Mouse (Mus musculus) heart, embryonic 12.5 days (tissue): ENCODE results near the gene Tmem117. TPM values are rescaled to one million over a fixed set of nuclear protein-coding genes. Genes with fewer than 3 reads are reported as not detected.
A peak's percentile ranks its signal among the peaks of the same experiment; 100 is the strongest.

ENCODE experiments used
- ATAC-seq: fragments of 200-750 bp; cut with Nextera tagmentation; 2 replicates; pipeline ENCODE4 v1.8.0; 2017; ENCODE audit warnings: moderate TSS enrichment, moderate library complexity; ENCODE audit not compliant: insufficient number of reproducible peaks, low FRiP score
- H3K27ac ChIP-seq: fragments of 300-500 bp; sonication (generic); 2 replicates; pipeline ENCODE4 v1.5.1; 2016; ENCODE audit warnings: mild to moderate bottlenecking, moderate library complexity; ENCODE audit not compliant: poor library complexity, severe bottlenecking
- H3K27me3 ChIP-seq: fragments of 300-500 bp; sonication (generic); replicated peaks from 2 replicates; pipeline ENCODE4 v1.6.1; 2016; ENCODE audit warnings: mild to moderate bottlenecking, moderate library complexity
- H3K36me3 ChIP-seq: fragments of 300-500 bp; sonication (generic); 2 replicates; pipeline ENCODE4 v1.6.1; 2016; ENCODE audit warnings: mild to moderate bottlenecking, moderate library complexity
- H3K4me1 ChIP-seq: fragments of 300-500 bp; sonication (generic); replicated peaks from 2 replicates; pipeline ENCODE4 v1.6.1; 2016; ENCODE audit warnings: mild to moderate bottlenecking
- H3K4me2 ChIP-seq: fragments of 300-500 bp; sonication (generic); 2 replicates; pipeline ENCODE4 v1.6.1; 2016; ENCODE audit warnings: mild to moderate bottlenecking, moderate library complexity
- H3K4me3 ChIP-seq: fragments of 300-500 bp; sonication (generic); 2 replicates; pipeline ENCODE4 v1.5.1; 2016; ENCODE audit warnings: mild to moderate bottlenecking
- H3K9ac ChIP-seq: fragments of 300-500 bp; sonication (generic); 2 replicates; pipeline ENCODE4 v1.6.1; 2016; ENCODE audit warnings: mild to moderate bottlenecking, moderate library complexity
- H3K9me3 ChIP-seq: fragments of 300-500 bp; sonication (generic); replicated peaks from 2 replicates; pipeline ENCODE4 v1.6.1; 2016; ENCODE audit warnings: mild to moderate bottlenecking, moderate library complexity
- WGBS: fragments of 180-500 bp; shearing (Covaris S2); methylation state at CpG from one replicate; pipeline ENCODE4 v1.1.7; 2016; 5-methylcytosine and 5-hydroxymethylcytosine counted together
- polyA plus RNA-seq: library from polyadenylated mRNA; unstranded; fragments of >200 nt; fragmentation: Nextera tagmentation; extraction: Ambion mirVana; gene quantifications from 2 replicates; pipeline ENCODE4 v1.2.1, GENCODE M21; 2016

Tmem117 gene
- polyA plus RNA-seq, 1 experiment from 2014 or later = 1.7 TPM

GRCm38 (mm10) chr15:94649071-94649765 is 20.2 kb downstream of the Tmem117 start:
- Histone ChIP-seq H3K4me3 (no peak overlapping the region), H3K36me3 (no peaks in the 10 kb centered on the region), H3K9me3 (no peaks in the 10 kb centered on the region), H3K4me1 (peaks cover 11% of the 10 kb centered on the region), H3K9ac (no peak overlapping the region), H3K27ac (no peak overlapping the region), H3K27me3 (0 out of 2 replicates have a peak, but pooled peaks cover 5% of the 10 kb centered on the region), H3K4me2 (peak overlapping the region; percentile 57)
- 31% methylated on average over 17 of the region's 17 CpGs for WGBS
- ATAC-seq = no peak

GRCm38 (mm10) chr15:94649766-94650120 is 20.7 kb downstream of the Tmem117 start:
- peaks cover 11% of the 10 kb centered on the region for H3K4me1 ChIP-seq
- no peak overlapping the region for H3K27ac ChIP-seq
- H3K27me3 ChIP-seq = 0 out of 2 replicates have a peak, but pooled peaks cover 5% of the 10 kb centered on the region
- H3K9me3 ChIP-seq = no peaks in the 10 kb centered on the region
- WGBS = 31% methylated on average over 13 of the region's 13 CpGs
- no peak overlapping the region for H3K9ac ChIP-seq
- no peak for ATAC-seq
- H3K4me2 ChIP-seq = peak overlapping the region; percentile 57
- H3K36me3 ChIP-seq = no peaks in the 10 kb centered on the region
- no peak overlapping the region for H3K4me3 ChIP-seq

- 72% methylated on average over 9 of the region's 9 CpGs for WGBS
- H3K9ac ChIP-seq = no peak overlapping the region
- 0 out of 2 replicates have a peak, but pooled peaks cover 5% of the 10 kb centered on the region for H3K27me3 ChIP-seq
- H3K36me3 ChIP-seq = no peaks in the 10 kb centered on the region
- H3K9me3 ChIP-seq = no peaks in the 10 kb centered on the region
- no peak for ATAC-seq
- peaks cover 13% of the 10 kb centered on the region for H3K4me1 ChIP-seq
- H3K27ac ChIP-seq = no peak overlapping the region
- H3K4me2 ChIP-seq = no peak overlapping the region
- no peak overlapping the region for H3K4me3 ChIP-seq
Measured at GRCm38 (mm10) chr15:94651350-94651749, 22.3 kb downstream of the Tmem117 start.

- no peak overlapping the region for H3K27ac ChIP-seq
- no peak overlapping the region for H3K4me3 ChIP-seq
- H3K4me2 ChIP-seq = no peak overlapping the region
- WGBS = 73% methylated on average over 13 of the region's 13 CpGs
- no peak for ATAC-seq
- no peaks in the 10 kb centered on the region for H3K36me3 ChIP-seq
- H3K27me3 ChIP-seq = 0 out of 2 replicates have a peak, but pooled peaks cover 5% of the 10 kb centered on the region
- peaks cover 13% of the 10 kb centered on the region for H3K4me1 ChIP-seq
- H3K9ac ChIP-seq = no peak overlapping the region
- no peaks in the 10 kb centered on the region for H3K9me3 ChIP-seq
Measured at GRCm38 (mm10) chr15:94651969-94652842, 23.2 kb downstream of the Tmem117 start.

- H3K9me3 ChIP-seq = no peaks in the 10 kb centered on the region
- no peaks in the 10 kb centered on the region for H3K36me3 ChIP-seq
- no peak overlapping the region for H3K9ac ChIP-seq
- no peak for ATAC-seq
- no peak overlapping the region for H3K27ac ChIP-seq
- no peak overlapping the region for H3K4me3 ChIP-seq
- peaks cover 13% of the 10 kb centered on the region for H3K4me1 ChIP-seq
- no peak overlapping the region for H3K4me2 ChIP-seq
- 0 out of 2 replicates have a peak, but pooled peaks cover 5% of the 10 kb centered on the region for H3K27me3 ChIP-seq
- WGBS = 63% methylated on average over 3 of the region's 3 CpGs
Measured at GRCm38 (mm10) chr15:94652843-94653206, 23.8 kb downstream of the Tmem117 start.

- Histone ChIP-seq H3K9me3 (no peaks in the 10 kb centered on the region), H3K27me3 (0 out of 2 replicates have a peak, but pooled peaks cover 5% of the 10 kb centered on the region), H3K27ac (no peak overlapping the region), H3K4me1 (peaks cover 5% of the 10 kb centered on the region; the same call in 1 of the 2 replicates), H3K4me2 (no peak overlapping the region), H3K9ac (no peak overlapping the region), H3K36me3 (no peaks in the 10 kb centered on the region), H3K4me3 (no peak overlapping the region)
- 72% methylated on average over 13 of the region's 13 CpGs for WGBS
- no peak for ATAC-seq
Measured at GRCm38 (mm10) chr15:94655811-94656323, 26.8 kb downstream of the Tmem117 start.

- H3K27ac ChIP-seq = no peak overlapping the region
- H3K9ac ChIP-seq = no peak overlapping the region
- ATAC-seq = no peak
- no peak overlapping the region for H3K4me2 ChIP-seq
- H3K36me3 ChIP-seq = no peaks in the 10 kb centered on the region
- peaks cover 5% of the 10 kb centered on the region; the same call in 1 of the 2 replicates for H3K4me1 ChIP-seq
- 74% methylated on average over 6 of the region's 6 CpGs for WGBS
- no peak overlapping the region for H3K4me3 ChIP-seq
- H3K9me3 ChIP-seq = no peaks in the 10 kb centered on the region
- 0 out of 2 replicates have a peak, but pooled peaks cover 3% of the 10 kb centered on the region for H3K27me3 ChIP-seq
Measured at GRCm38 (mm10) chr15:94657882-94658281, 28.9 kb downstream of the Tmem117 start.

GRCm38 (mm10) chr15:94658392-94659111 is 29.5 kb downstream of the Tmem117 start:
- no peak overlapping the region for H3K4me3 ChIP-seq
- H3K9ac ChIP-seq = no peak overlapping the region
- no peaks in the 10 kb centered on the region for H3K36me3 ChIP-seq
- H3K27ac ChIP-seq = no peak overlapping the region
- no peaks in the 10 kb centered on the region for H3K9me3 ChIP-seq
- H3K4me1 ChIP-seq = peaks cover 5% of the 10 kb centered on the region; the same call in 1 of the 2 replicates
- ATAC-seq = no peak
- 0 out of 2 replicates have a peak, but pooled peaks cover 3% of the 10 kb centered on the region for H3K27me3 ChIP-seq
- 76% methylated on average over 13 of the region's 13 CpGs for WGBS
- H3K4me2 ChIP-seq = no peak overlapping the region

GRCm38 (mm10) chr15:94659112-94659437 is 30.0 kb downstream of the Tmem117 start:
- Histone ChIP-seq H3K27ac (no peak overlapping the region), H3K4me3 (no peak overlapping the region), H3K9ac (no peak overlapping the region), H3K9me3 (no peaks in the 10 kb centered on the region), H3K36me3 (no peaks in the 10 kb centered on the region), H3K4me2 (no peak overlapping the region), H3K4me1 (peaks cover 5% of the 10 kb centered on the region; the same call in 1 of the 2 replicates), H3K27me3 (0 out of 2 replicates have a peak, but pooled peaks cover 3% of the 10 kb centered on the region)
- ATAC-seq = no peak
- 65% methylated on average over 6 of the region's 6 CpGs for WGBS

- no peak overlapping the region for H3K27ac ChIP-seq
- ATAC-seq = no peak
- 67% methylated on average over 7 of the region's 7 CpGs for WGBS
- H3K9ac ChIP-seq = no peak overlapping the region
- H3K4me3 ChIP-seq = no peak overlapping the region
- H3K9me3 ChIP-seq = no peaks in the 10 kb centered on the region
- H3K27me3 ChIP-seq = 0 out of 2 replicates have a peak, but pooled peaks cover 3% of the 10 kb centered on the region
- no peak overlapping the region for H3K4me2 ChIP-seq
- H3K36me3 ChIP-seq = no peaks in the 10 kb centered on the region
- peaks cover 3% of the 10 kb centered on the region; the same call in 1 of the 2 replicates for H3K4me1 ChIP-seq
Measured at GRCm38 (mm10) chr15:94660913-94661312, 31.9 kb downstream of the Tmem117 start.
